Mouse (Mus musculus) G1E (cell line): Measurements from ENCODE around the gene Slc6a4. TPM values are rescaled to one million over a fixed set of nuclear protein-coding genes. Genes with fewer than 3 reads are reported as not detected.
A peak's percentile ranks its signal among the peaks of the same experiment; 100 is the strongest.

Experiments
- ATAC-seq: 2 replicates; pipeline ENCODE4 v1.8.0; 2016; ENCODE audit warnings: mild to moderate bottlenecking; ENCODE audit not compliant: insufficient number of reproducible peaks, poor library complexity, low FRiP score, severe bottlenecking; ENCODE audit errors: extremely low read depth
- DNase-seq: peaks from one replicate; pipeline ENCODE4 v3.0.0; 2012; ENCODE audit warnings: low spot score
- H3K27me3 ChIP-seq: 2 replicates; pipeline ENCODE4 v1.6.1; 2012; ENCODE audit warnings: mild to moderate bottlenecking, low read length, inconsistent platforms; ENCODE audit not compliant: insufficient read depth
- H3K36me3 ChIP-seq: replicated peaks from 2 replicates; pipeline ENCODE3; 2012; ENCODE audit warnings: mild to moderate bottlenecking, inconsistent platforms
- H3K4me1 ChIP-seq: 2 replicates; pipeline ENCODE4 v1.6.1; 2012; ENCODE audit warnings: low read depth, low read length, inconsistent platforms, mixed read lengths; ENCODE audit not compliant: insufficient read depth
- H3K4me3 ChIP-seq: 2 replicates; pipeline ENCODE4 v1.5.1; 2012; ENCODE audit warnings: low read depth, mild to moderate bottlenecking, inconsistent platforms, low read length, moderate library complexity, mixed read lengths
- H3K9me3 ChIP-seq: replicated peaks from 2 replicates; pipeline ENCODE4 v1.6.1; 2012; ENCODE audit warnings: inconsistent platforms
- CTCF ChIP-seq: IDR thresholded peaks from 2 replicates; pipeline ENCODE4 v1.5.1; 2012; ENCODE audit warnings: low read depth, low read length, inconsistent platforms, mixed read lengths
- GATA1 ChIP-seq: IDR thresholded peaks from 2 replicates; pipeline ENCODE4 v1.6.1; 2012; ENCODE audit warnings: borderline replicate concordance, low read length, inconsistent platforms, mixed read lengths
- GATA2 ChIP-seq: IDR thresholded peaks from 2 replicates; pipeline ENCODE4 v1.6.1; 2012; ENCODE audit warnings: low read depth, low read length, inconsistent platforms, borderline replicate concordance
- POLR2AphosphoS5 ChIP-seq: IDR thresholded peaks from 2 replicates; pipeline ENCODE4 v1.6.1; 2012; ENCODE audit warnings: low read depth, low read length, inconsistent platforms; ENCODE audit not compliant: insufficient replicate concordance
- TAL1 ChIP-seq: conservative IDR thresholded peaks from 2 replicates; pipeline ENCODE4 v1.6.1; 2012; ENCODE audit warnings: low read depth, low read length, inconsistent platforms, mixed read lengths
- polyA plus RNA-seq: library from polyadenylated mRNA; stranded (reverse); fragments of >175 nt; gene quantifications from 2 replicates; pipeline ENCODE4 v1.2.3, GENCODE M21; 2012
- total RNA-seq, 2 experiments: library from RNA; stranded (forward) in 1 of 2; stranded (reverse) in 1 of 2; fragments of 200-1000 nt in 1 of 2; fragments of >200 nt in 1 of 2; fragmentation: Nextera tagmentation in 1 of 2; gene quantifications; 2 replicates each; pipeline ENCODE4 v1.2.3; 2014 to 2017

The Slc6a4 gene
- total and polyA plus RNA-seq, 3 experiments = 0.27 TPM; not detected in 2

DNA sequence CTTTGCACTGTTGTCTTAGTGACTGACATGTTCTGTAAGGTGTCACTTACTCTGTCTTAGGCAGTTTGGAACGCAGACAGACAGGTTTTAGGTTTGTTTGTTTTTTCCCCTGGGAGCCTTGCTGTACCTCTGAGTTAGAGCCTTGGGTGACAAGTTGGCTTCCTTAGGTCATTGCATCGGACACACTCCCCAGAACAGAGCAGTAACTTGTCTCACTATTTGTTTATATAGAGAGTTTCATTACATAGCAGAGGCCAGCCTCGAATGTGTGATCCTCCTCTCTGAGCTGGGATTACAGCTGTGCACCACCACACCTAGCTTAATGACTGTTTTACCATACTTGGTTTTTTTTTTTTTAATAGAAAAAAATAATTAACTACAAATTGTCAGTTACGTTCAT, 16.0 kb upstream of the Slc6a4 start:
- Histone ChIP-seq H3K4me3 (no peak overlapping the region), H3K36me3 (peaks cover 93% of the 10 kb centered on the region), H3K9me3 (no peaks in the 10 kb centered on the region), H3K27me3 (no peaks in the 10 kb centered on the region), H3K4me1 (peaks cover 27% of the 10 kb centered on the region)
- no peak for TF ChIP-seq POLR2AphosphoS5
- no peak for TF ChIP-seq GATA2
- no peak for TF ChIP-seq CTCF
- no peak for TF ChIP-seq TAL1
- ATAC-seq (no peak), DNase-seq (no peak)

GRCm38 (mm10) chr11:76983641-76984040, 14.8 kb upstream of the Slc6a4 start:
- ATAC-seq (peak; percentile 40), DNase-seq (no peak)
- no peaks in the 10 kb centered on the region for H3K27me3 ChIP-seq
- H3K4me3 ChIP-seq = no peak overlapping the region
- H3K4me1 ChIP-seq = peaks cover 27% of the 10 kb centered on the region
- no peaks in the 10 kb centered on the region for H3K9me3 ChIP-seq
- no peak for TF ChIP-seq GATA2
- no peak for TF ChIP-seq GATA1
- no peak for TF ChIP-seq POLR2AphosphoS5
- TF ChIP-seq CTCF = no peak
- no peak for TF ChIP-seq TAL1
- H3K36me3 ChIP-seq = peaks cover 93% of the 10 kb centered on the region

GRCm38 (mm10) chr11:76984173-76984572, 14.2 kb upstream of the Slc6a4 start:
- Histone ChIP-seq H3K27me3 (no peaks in the 10 kb centered on the region), H3K4me1 (peaks cover 27% of the 10 kb centered on the region), H3K4me3 (no peak overlapping the region), H3K36me3 (peaks cover 91% of the 10 kb centered on the region), H3K9me3 (no peaks in the 10 kb centered on the region)
- no peak for DNase-seq
- TF ChIP-seq CTCF = no peak
- no peak for TF ChIP-seq TAL1
- no peak for TF ChIP-seq GATA2
- no peak for TF ChIP-seq GATA1
- TF ChIP-seq POLR2AphosphoS5 = no peak
- no peak for ATAC-seq

GRCm38 (mm10) chr11:76990839-76991238, 7.6 kb upstream of the Slc6a4 start:
- Histone ChIP-seq H3K27me3 (peaks cover 19% of the 10 kb centered on the region), H3K9me3 (no peaks in the 10 kb centered on the region), H3K36me3 (peaks cover 32% of the 10 kb centered on the region), H3K4me3 (no peak overlapping the region), H3K4me1 (peaks cover 4% of the 10 kb centered on the region; the same call in 1 of the 2 replicates)
- no peak for ATAC-seq
- TF ChIP-seq GATA1 (no peak), CTCF (no peak), POLR2AphosphoS5 (no peak), TAL1 (no peak)
- no peak for DNase-seq

- no peak for TF ChIP-seq CTCF
- TF ChIP-seq TAL1 = no peak
- no peak for TF ChIP-seq GATA1
- TF ChIP-seq POLR2AphosphoS5 = no peak
- no peak for TF ChIP-seq GATA2
- peaks cover 11% of the 10 kb centered on the region for H3K36me3 ChIP-seq
- DNase-seq (no peak), ATAC-seq (no peak)
- peaks cover 20% of the 10 kb centered on the region for H3K4me1 ChIP-seq
- no peak overlapping the region for H3K4me3 ChIP-seq
- H3K9me3 ChIP-seq = no peaks in the 10 kb centered on the region
- peaks cover 38% of the 10 kb centered on the region for H3K27me3 ChIP-seq
These were observed 5.5 kb upstream of the Slc6a4 start for GRCm38 (mm10) chr11:76992886-76993285.

DNA sequence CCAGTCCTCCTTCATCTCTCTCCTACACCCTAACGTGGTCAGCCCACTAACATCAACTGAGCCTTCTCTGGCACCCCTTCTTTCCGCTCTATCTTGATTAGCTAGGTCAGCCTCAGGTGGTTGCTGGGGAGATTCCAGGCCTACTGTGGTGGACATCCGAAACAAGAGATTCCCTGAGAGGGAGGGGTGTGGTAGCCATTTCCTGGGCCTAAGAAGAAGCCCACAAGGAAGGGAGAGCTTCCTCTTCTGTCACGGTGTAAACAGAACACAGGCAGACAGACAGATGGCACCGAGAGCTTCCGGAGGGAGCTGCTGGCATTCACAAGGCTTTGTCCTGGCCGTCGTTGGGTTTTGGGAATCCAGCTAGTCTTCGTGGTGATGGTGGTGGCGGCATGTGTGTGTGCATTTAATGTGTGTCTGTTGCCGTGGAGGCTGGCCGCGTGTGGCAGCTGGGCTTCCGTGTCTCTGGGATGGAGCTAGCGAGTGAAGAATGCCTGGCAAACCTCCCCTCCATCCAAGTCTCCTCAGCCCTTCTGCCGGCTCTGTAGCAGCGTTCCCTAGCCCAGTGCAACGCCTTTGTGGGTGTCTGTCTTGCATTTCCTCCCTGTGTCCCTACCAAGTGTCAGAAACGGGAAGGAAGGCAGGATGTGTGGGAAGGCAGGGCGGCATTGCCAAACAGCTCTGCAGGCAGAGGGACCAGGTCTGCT, 2.3 kb upstream of the Slc6a4 start:
- Histone ChIP-seq H3K27me3 (peaks cover 66% of the 10 kb centered on the region), H3K4me3 (no peak overlapping the region), H3K4me1 (peaks cover 23% of the 10 kb centered on the region), H3K9me3 (no peaks in the 10 kb centered on the region), H3K36me3 (no peaks in the 10 kb centered on the region)
- DNase-seq = no peak
- TF ChIP-seq GATA1 (no peak), GATA2 (no peak), CTCF (no peak), POLR2AphosphoS5 (no peak), TAL1 (no peak)
- no peak for ATAC-seq
